Mouse (Mus musculus) hindbrain, embryonic 15.5 days (tissue): ENCODE measurements around the gene Atxn1. TPM values are rescaled to one million over a fixed set of nuclear protein-coding genes. Genes with fewer than 3 reads are reported as not detected.

Experiments
- ATAC-seq: fragments of 200-750 bp; cut with Nextera tagmentation; 2 replicates; pipeline ENCODE4 v1.8.0; 2017; ENCODE audit warnings: low read depth, moderate number of reproducible peaks, moderate TSS enrichment; ENCODE audit not compliant: low FRiP score
- H3K27ac ChIP-seq: fragments of 300-500 bp; sonication (generic); replicated peaks from 2 replicates; pipeline ENCODE4 v1.5.1; 2015; ENCODE audit warnings: mild to moderate bottlenecking, inconsistent platforms
- H3K27me3 ChIP-seq: fragments of 300-500 bp; sonication (generic); 2 replicates; pipeline ENCODE4 v1.6.1; 2015; ENCODE audit warnings: control low read depth, inconsistent platforms
- H3K36me3 ChIP-seq: fragments of 300-500 bp; sonication (generic); 2 replicates; pipeline ENCODE4 v1.6.1; 2015; ENCODE audit warnings: control low read depth, inconsistent platforms
- H3K4me1 ChIP-seq: fragments of 300-500 bp; sonication (generic); replicated peaks from 2 replicates; pipeline ENCODE4 v1.6.1; 2015; ENCODE audit warnings: control low read depth, inconsistent platforms
- H3K4me2 ChIP-seq: fragments of 300-500 bp; sonication (generic); 2 replicates; pipeline ENCODE4 v1.6.1; 2015; ENCODE audit warnings: moderate library complexity, mild to moderate bottlenecking, inconsistent platforms
- H3K4me3 ChIP-seq: fragments of 300-500 bp; sonication (generic); 2 replicates; pipeline ENCODE4 v1.5.1; 2015; ENCODE audit warnings: mild to moderate bottlenecking, inconsistent platforms
- H3K9ac ChIP-seq: fragments of 300-500 bp; sonication (generic); 2 replicates; pipeline ENCODE4 v1.6.1; 2015; ENCODE audit warnings: inconsistent platforms
- H3K9me3 ChIP-seq: fragments of 300-500 bp; sonication (generic); 2 replicates; pipeline ENCODE4 v1.6.1; 2016; ENCODE audit warnings: control low read depth, inconsistent platforms
- WGBS: fragments of 180-500 bp; shearing (Covaris S2); methylation state at CpG from one replicate; pipeline ENCODE4 v1.1.7; 2015; 5-methylcytosine and 5-hydroxymethylcytosine counted together
- polyA plus RNA-seq: library from polyadenylated mRNA; unstranded; fragments of >200 nt; fragmentation: Nextera tagmentation; extraction: Ambion mirVana; gene quantifications from 2 replicates; pipeline ENCODE4 v1.2.1, GENCODE M21; 2015

Atxn1 gene
- polyA plus RNA-seq, 1 experiment from 2014 or later = 8.1 TPM

GRCm38 (mm10) chr13:45661283-45662185 is 303.3 kb downstream of the Atxn1 start:
- Histone ChIP-seq H3K9me3 (no peaks in the 10 kb centered on the region), H3K4me2 (0 out of 2 replicates have a peak overlapping the region, but pooled peaks have one; percentile 6), H3K27me3 (no peaks in the 10 kb centered on the region), H3K4me3 (no peak overlapping the region), H3K4me1 (peaks cover 16% of the 10 kb centered on the region), H3K27ac (no peak overlapping the region), H3K36me3 (no peaks in the 10 kb centered on the region), H3K9ac (no peak overlapping the region)
- no peak for ATAC-seq
- WGBS = 51% methylated on average over 12 of the region's 12 CpGs

DNA sequence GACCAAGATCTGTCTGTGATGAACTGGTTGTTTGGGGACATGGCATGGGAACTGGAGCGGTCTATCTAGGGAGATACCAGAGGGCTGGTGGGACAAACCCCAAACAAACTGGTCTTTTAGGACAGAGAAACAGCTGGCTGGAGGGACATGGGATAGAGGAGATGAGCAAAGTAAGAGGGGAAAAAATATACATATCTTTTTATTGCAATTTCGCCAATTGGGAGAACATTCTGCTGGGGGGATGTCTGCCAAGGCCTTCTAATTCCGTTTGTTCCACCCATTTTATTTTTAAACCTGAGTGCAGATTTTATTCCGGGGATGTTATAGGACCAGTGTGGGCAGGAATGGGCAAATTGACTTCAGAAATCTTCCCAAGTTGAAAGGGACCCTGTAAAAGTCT is 305.0 kb downstream of the Atxn1 start:
- 84% methylated on average over 4 of the region's 4 CpGs for WGBS

DNA sequence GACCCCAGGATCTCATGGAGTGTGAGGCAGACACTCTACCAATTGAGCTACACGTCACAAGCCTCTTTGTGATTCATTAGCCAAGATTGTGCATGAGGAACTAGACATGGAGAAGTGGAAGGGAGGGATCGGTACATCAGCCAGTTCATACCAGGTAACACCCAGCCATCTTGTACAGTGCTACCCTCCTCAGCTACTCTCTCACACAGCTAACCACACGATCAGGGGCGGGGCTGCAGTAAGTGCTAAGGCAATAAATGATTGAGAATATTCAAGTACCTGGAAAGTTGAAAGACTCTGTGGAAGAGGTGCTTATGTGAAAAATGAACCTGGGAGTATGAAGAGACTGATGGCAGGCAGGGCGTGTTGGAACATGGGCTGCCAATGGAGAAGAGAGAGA is 306.5 kb downstream of the Atxn1 start:
- Histone ChIP-seq H3K27ac (no peak overlapping the region), H3K27me3 (no peaks in the 10 kb centered on the region), H3K4me1 (peaks cover 16% of the 10 kb centered on the region), H3K4me3 (no peak overlapping the region), H3K36me3 (no peaks in the 10 kb centered on the region), H3K9ac (no peak overlapping the region), H3K9me3 (no peaks in the 10 kb centered on the region), H3K4me2 (no peak overlapping the region)
- ATAC-seq = no peak
- WGBS = 95% methylated on average over 5 of the region's 5 CpGs

More for the DNA sequence above, 305.0 kb downstream of the Atxn1 start:
- Histone ChIP-seq H3K27me3 (no peaks in the 10 kb centered on the region), H3K4me1 (peaks cover 16% of the 10 kb centered on the region), H3K9me3 (no peaks in the 10 kb centered on the region), H3K36me3 (no peaks in the 10 kb centered on the region), H3K27ac (no peak overlapping the region), H3K9ac (no peak overlapping the region), H3K4me2 (no peak overlapping the region), H3K4me3 (no peak overlapping the region)
- no peak for ATAC-seq

DNA sequence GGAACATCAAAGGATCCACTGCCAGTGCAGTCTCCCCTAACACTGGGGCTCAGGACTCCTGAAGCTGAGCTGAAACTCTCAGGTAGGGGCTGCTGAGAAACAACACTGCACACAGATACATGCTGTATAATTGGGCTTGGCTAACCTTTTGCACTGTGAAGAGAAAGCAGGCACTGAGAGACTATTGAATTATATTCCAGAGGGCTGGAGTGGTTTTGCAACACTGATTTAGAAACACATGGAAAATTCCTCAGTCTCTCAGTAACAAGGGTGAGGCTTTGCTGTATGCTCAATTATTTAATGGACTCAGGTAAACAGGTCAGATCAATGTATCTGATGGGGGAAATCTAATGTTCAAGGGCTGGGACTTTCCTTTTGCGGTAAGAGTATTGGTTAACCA is 307.6 kb downstream of the Atxn1 start:
- no peaks in the 10 kb centered on the region for H3K27me3 ChIP-seq
- H3K9ac ChIP-seq = no peak overlapping the region
- ATAC-seq = no peak
- no peak overlapping the region for H3K27ac ChIP-seq
- peaks cover 10% of the 10 kb centered on the region for H3K4me1 ChIP-seq
- H3K9me3 ChIP-seq = no peaks in the 10 kb centered on the region
- H3K4me2 ChIP-seq = no peak overlapping the region
- no peaks in the 10 kb centered on the region for H3K36me3 ChIP-seq
- no peak overlapping the region for H3K4me3 ChIP-seq
- 98% methylated on average over 1 of the region's 1 CpGs for WGBS

DNA sequence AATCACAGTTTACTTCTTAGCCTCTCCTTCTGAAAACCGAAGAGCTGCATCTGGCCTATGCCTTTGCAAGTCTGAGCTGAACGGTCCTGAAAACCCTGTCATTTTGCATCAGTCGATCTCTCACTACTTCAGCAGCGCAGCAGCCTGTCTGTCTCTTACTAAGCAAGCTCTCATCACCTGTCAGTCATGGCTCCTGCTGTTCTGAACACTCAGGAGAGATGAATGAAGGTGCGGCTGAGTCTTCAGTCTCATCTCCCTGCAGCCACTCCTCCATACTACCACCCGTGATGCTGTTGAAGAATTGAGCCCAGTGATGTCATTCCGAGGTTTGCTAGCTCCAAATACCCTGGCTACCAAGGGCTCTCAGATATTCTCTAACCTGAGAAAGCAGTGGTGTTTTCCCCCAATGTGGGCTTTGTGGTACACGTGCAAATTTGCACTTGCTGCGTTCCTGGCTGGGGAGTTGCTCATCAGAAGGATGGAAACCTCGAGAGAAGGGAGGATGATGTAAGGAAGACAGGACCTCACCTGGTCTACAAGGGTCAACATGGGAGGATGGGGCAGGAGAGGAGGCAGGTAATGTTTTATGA is 313.1 kb downstream of the Atxn1 start:
- H3K9me3 ChIP-seq = no peaks in the 10 kb centered on the region
- no peak overlapping the region for H3K4me2 ChIP-seq
- no peak overlapping the region for H3K4me3 ChIP-seq
- no peak overlapping the region for H3K9ac ChIP-seq
- no peaks in the 10 kb centered on the region for H3K36me3 ChIP-seq
- H3K27ac ChIP-seq = no peak overlapping the region
- 70% methylated on average over 10 of the region's 10 CpGs for WGBS
- H3K27me3 ChIP-seq = no peaks in the 10 kb centered on the region
- peaks cover 7% of the 10 kb centered on the region; the same call in 1 of the 2 replicates for H3K4me1 ChIP-seq
- ATAC-seq = no peak

- Histone ChIP-seq H3K9ac (no peak overlapping the region), H3K36me3 (no peaks in the 10 kb centered on the region), H3K27ac (no peak overlapping the region), H3K4me2 (no peak overlapping the region), H3K27me3 (no peaks in the 10 kb centered on the region), H3K4me1 (peaks cover 7% of the 10 kb centered on the region; the same call in 1 of the 2 replicates), H3K4me3 (no peak overlapping the region), H3K9me3 (no peaks in the 10 kb centered on the region)
- no peak for ATAC-seq
- 74% methylated on average over 4 of the region's 4 CpGs for WGBS
These were observed 315.5 kb downstream of the Atxn1 start for GRCm38 (mm10) chr13:45649197-45649812.

DNA sequence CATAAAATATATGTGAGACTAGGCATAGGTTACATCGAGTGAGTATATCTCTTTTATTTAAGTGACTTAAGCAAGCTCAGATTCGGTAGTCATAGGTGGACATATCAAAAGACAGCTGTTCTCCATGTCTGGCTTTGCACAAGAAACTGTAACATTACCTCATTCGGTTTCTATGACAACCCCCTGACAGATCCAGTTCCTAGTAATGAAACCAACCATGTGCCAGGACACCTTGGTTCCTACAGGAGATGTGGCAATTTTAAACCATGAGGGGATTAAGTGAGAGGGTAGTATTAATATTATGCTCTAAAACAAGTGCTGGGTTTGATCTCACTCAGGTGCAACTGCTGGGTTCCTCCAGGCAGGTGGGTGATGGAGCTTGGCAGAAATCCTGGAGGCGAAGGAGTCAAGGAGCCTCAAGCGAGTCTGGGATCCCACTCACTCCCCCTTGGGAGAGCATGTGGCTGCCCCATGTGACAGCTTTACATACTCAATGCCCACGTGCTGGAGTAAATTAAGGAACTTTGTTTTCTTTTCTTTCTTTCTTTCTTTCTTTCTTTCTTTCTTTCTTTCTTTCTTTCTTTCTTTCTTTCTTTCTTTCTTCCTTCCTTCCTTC is 320.9 kb downstream of the Atxn1 start:
- no peaks in the 10 kb centered on the region for H3K9me3 ChIP-seq
- no peak for ATAC-seq
- H3K4me1 ChIP-seq = peaks cover 6% of the 10 kb centered on the region; the same call in 1 of the 2 replicates
- no peaks in the 10 kb centered on the region for H3K36me3 ChIP-seq
- H3K4me2 ChIP-seq = no peak overlapping the region
- no peaks in the 10 kb centered on the region for H3K27me3 ChIP-seq
- H3K4me3 ChIP-seq = no peak overlapping the region
- no peak overlapping the region for H3K27ac ChIP-seq
- H3K9ac ChIP-seq = no peak overlapping the region
- WGBS = 73% methylated on average over 6 of the region's 6 CpGs

GRCm38 (mm10) chr13:45642913-45643312 is 321.9 kb downstream of the Atxn1 start:
- Histone ChIP-seq H3K4me3 (no peak overlapping the region), H3K27me3 (no peaks in the 10 kb centered on the region), H3K27ac (no peak overlapping the region), H3K4me2 (no peak overlapping the region), H3K9ac (no peak overlapping the region), H3K36me3 (no peaks in the 10 kb centered on the region), H3K9me3 (no peaks in the 10 kb centered on the region), H3K4me1 (peaks cover 6% of the 10 kb centered on the region; the same call in 1 of the 2 replicates)
- ATAC-seq = no peak
- WGBS = 75% methylated on average over 7 of the region's 7 CpGs

GRCm38 (mm10) chr13:45640431-45640830 is 324.4 kb downstream of the Atxn1 start:
- Histone ChIP-seq H3K9ac (no peak overlapping the region), H3K27ac (no peak overlapping the region), H3K4me3 (no peak overlapping the region), H3K9me3 (no peaks in the 10 kb centered on the region), H3K36me3 (no peaks in the 10 kb centered on the region), H3K27me3 (no peaks in the 10 kb centered on the region), H3K4me1 (peaks cover 6% of the 10 kb centered on the region; the same call in 1 of the 2 replicates), H3K4me2 (no peak overlapping the region)
- 60% methylated on average over 5 of the region's 5 CpGs for WGBS
- ATAC-seq = no peak

DNA sequence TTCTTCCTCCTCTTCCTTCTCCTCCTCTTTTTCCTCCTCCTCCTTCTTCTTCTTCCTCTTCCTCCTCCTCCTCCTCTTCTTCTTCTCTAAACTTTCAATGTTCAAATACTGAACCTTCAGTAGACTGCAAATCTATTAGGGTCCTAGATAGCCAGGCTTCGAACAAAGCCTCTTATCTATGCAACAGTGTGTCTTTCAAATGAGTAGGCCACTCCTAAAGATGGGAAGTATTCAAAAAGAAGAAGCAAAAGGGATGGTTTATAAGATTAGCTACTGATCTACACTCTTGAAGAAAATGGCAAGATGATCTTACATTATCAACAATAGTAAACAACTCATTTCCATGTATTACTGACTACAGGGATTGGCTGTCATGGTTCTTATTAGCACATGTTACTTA is 326.5 kb downstream of the Atxn1 start:
- Histone ChIP-seq H3K27me3 (no peaks in the 10 kb centered on the region), H3K4me2 (no peak overlapping the region), H3K9me3 (no peaks in the 10 kb centered on the region), H3K4me3 (no peak overlapping the region), H3K4me1 (no peaks in the 10 kb centered on the region; the same call in 1 of the 2 replicates), H3K36me3 (no peaks in the 10 kb centered on the region), H3K9ac (no peak overlapping the region), H3K27ac (no peak overlapping the region)
- no peak for ATAC-seq
- 89% methylated on average over 1 of the region's 1 CpGs for WGBS

- ATAC-seq = no peak
- 58% methylated on average over 8 of the region's 8 CpGs for WGBS
- Histone ChIP-seq H3K27ac (no peak overlapping the region), H3K4me2 (no peak overlapping the region), H3K9ac (no peak overlapping the region), H3K4me1 (no peaks in the 10 kb centered on the region), H3K36me3 (no peaks in the 10 kb centered on the region), H3K4me3 (no peak overlapping the region), H3K9me3 (no peaks in the 10 kb centered on the region), H3K27me3 (no peaks in the 10 kb centered on the region)
These were observed 327.5 kb downstream of the Atxn1 start for GRCm38 (mm10) chr13:45637324-45637723.

- Histone ChIP-seq H3K27me3 (no peaks in the 10 kb centered on the region), H3K4me1 (no peaks in the 10 kb centered on the region), H3K4me2 (no peak overlapping the region), H3K4me3 (no peak overlapping the region), H3K27ac (no peak overlapping the region), H3K36me3 (no peaks in the 10 kb centered on the region), H3K9me3 (no peaks in the 10 kb centered on the region), H3K9ac (no peak overlapping the region)
- no peak for ATAC-seq
- WGBS = 81% methylated on average over 3 of the region's 3 CpGs
These were observed 328.4 kb downstream of the Atxn1 start for GRCm38 (mm10) chr13:45636435-45636834.
